Mouse (Mus musculus): ENCODE data around the gene Nol10.

GRCm38 (mm10) chr12:17299902-17300301, 48.4 kb upstream of the Nol10 start:
- TF ChIP-seq CTCF (IDR thresholded peaks at IDR 0.05; ENCODE audit: borderline replicate concordance, insufficient read depth, low read length) (no peak), POLR2A (IDR thresholded peaks at IDR 0.05; ENCODE audit: low read depth, low read length) (no peak)
